Mouse (Mus musculus): ENCODE measurements at regions not wholly inside any gene's neighbourhood (a gene's known extent, or its start where the extent isn't known, plus 50 kb on each side); places are given as distances from the start of the nearest gene placed in this dataset.

GRCm38 (mm10) chr1:118758031-118758400, 130.3 kb downstream of the Tfcp2l1 start:
- TF ChIP-seq CTCF (IDR thresholded peaks at IDR 0.05; ENCODE audit: control insufficient read depth, insufficient read depth, low read length) (no peak), POLR2A (IDR thresholded peaks at IDR 0.05; ENCODE audit: borderline replicate concordance, control insufficient read depth, low read depth, low read length) (no peak)
